Mouse (Mus musculus) adrenal gland, postnatal 10 days (tissue): ENCODE measurements around the gene Kdm1a. TPM values are rescaled to one million over a fixed set of nuclear protein-coding genes. Genes with fewer than 3 reads are reported as not detected.

ENCODE experiments used
- DNase-seq: peaks from one replicate; pipeline ENCODE4 v3.0.0; 2021; ENCODE audit warnings: mixed read lengths
- long read RNA-seq, 2 experiments: library from polyadenylated mRNA; stranded (forward); transcript quantifications; one replicate each; pipeline ENCODE4 v2.0.0; 2021
- total RNA-seq, 2 experiments: library from RNA; stranded (reverse); gene quantifications; 2 replicates each; pipeline ENCODE4 v1.2.3; 2021

Kdm1a gene
- total RNA-seq, result 10 to 100 TPM; 40.7 to 52.3 TPM
- long read RNA-seq, experiment 1, transcript Kdm1a-202 (20 exons, 3,028 nt), result major isoform, 35 of 81 reads
- long read RNA-seq, experiment 1, transcript Kdm1a-203 (19 exons, 3,008 nt), result minor isoform, 33 of 81 reads
- long read RNA-seq, experiment 1, partial matches to known transcripts, result 8 of 81 reads
- long read RNA-seq, experiment 1, other reads (novel, unspliced or antisense), result 5 of 81 reads
- long read RNA-seq, experiment 2, transcript Kdm1a-202 (20 exons, 3,028 nt), result major isoform, 29 of 51 reads
- long read RNA-seq, experiment 2, transcript Kdm1a-203 (19 exons, 3,008 nt), result minor isoform, 16 of 51 reads
- long read RNA-seq, experiment 2, partial matches to known transcripts, result 2 of 51 reads
- long read RNA-seq, experiment 2, other reads (novel, unspliced or antisense), result 4 of 51 reads

DNA sequence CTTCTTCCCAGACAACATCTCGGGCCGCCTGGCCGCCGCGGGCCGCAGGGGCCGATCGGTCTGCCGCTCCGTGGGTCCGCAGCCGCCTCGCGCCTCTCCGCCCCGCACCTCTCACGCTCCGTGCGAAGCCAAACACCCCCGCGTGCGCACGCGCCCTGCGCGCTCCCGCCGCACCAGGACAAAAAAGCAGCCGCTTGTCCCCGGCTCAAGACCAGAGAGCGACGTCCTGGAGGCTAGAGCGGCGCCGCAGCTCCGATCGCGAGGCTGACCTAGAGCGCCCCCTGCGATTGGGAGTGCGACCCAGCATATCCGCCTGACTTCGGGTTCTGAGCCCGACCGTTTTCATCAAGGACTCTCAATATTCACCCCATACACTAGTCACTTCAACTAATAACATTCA, at the start of gene Kdm1a:
Gene Kdm1a, minus strand, starts transcription at position 156 of the 400 bp plus-strand sequence.
- peak; percentile 98 for DNase-seq

DNA sequence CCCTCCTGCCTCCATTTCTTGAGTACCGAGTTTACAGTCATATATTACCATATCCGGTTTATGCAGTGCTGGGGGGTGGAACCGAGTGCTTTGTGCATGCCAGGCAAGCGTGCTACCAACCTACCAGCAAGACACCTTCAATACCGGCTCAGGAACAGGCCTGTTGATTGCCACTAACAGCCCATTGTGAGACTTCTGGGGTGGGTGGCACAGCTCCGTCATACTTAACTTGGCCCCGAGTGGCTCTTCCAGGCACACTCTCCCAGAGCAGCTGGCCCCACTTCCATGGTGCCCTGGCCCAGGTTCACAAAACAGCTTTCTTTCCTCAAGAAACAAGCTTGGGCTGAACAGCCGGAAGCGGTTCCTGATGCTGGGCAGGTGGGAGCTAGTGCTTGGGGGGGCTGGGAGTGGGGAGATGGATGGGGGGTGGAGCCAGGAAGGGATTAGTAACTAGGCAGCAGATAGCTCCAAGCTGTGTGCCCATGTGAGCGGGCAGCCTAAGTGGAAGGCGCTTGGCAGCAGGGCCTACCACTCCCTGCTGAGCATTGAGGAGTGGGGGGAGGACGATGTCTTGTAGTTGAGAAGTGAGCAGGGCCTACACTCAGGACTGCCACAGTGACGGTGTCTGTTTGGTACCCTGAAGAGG, 49.5 kb upstream of the Kdm1a start:
- no peak for DNase-seq

DNA sequence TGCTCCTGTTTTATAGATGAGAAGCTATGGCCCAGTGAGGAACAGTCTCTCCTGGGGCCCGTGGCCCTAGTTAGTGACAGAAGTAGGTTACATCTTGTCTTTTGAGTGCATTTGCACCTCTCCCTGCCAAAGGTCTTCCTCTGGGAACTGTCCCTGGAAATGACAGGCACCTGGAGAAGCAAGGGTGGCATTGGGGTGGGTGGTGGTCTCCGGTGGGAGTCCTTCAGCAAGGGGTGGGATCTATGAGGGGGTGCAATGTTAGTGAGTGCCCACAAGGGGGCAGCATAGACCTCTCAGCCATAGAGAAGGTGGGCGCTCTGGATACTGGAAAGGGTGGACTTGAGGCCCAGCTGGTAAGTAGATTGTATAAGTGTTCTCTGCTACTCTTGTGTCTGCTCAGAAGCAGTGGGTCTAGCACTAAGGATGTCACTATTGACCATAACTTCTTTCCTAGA, 48.9 kb upstream of the Kdm1a start:
- peak; percentile 28 for DNase-seq

DNA sequence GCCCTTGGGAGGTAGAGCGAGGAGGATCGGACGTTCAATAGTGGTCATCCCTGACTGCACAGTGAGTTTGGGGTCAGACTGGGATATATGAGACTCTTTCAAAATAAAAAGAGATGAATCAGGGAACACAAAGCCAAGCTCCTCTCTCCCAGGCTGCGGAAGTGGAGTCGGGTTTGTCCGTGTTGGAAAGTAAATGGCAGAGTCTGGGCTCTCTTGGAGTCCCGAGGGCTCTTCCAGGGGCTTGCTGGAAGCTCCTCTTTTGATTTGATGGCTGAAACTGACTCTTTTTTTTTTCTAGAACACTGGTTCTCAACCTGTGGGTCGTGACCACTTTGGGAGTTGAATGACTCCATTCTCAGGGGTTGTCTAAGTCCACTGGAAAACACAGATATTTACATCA, 47.7 kb upstream of the Kdm1a start:
- DNase-seq, result no peak

GRCm38 (mm10) chr4:136649480-136650196, 47.1 kb upstream of the Kdm1a start:
- DNase-seq, result no peak

- peak; percentile 93 for DNase-seq
These were observed 46.5 kb upstream of the Kdm1a start for GRCm38 (mm10) chr4:136648922-136649479.

DNA sequence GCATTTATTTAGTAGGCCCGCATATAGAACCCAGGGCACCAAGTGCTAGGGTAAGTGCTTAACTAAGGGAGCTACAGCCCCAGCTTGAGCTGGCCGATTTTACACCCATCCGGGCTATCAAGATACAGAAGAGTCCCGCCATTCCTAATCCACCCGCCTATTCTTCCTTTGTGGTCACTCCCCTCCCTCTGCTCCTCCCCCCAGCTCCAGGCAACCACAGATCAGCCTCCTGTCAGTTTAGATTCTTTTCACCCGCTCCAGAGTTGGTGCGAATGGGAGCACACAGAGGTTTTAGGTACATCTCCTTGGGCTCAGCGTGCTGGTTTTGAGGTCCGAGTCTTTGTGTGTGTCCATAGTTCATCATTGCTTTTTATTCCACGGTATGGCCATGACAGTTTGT, 36.4 kb upstream of the Kdm1a start:
- no peak for DNase-seq

DNA sequence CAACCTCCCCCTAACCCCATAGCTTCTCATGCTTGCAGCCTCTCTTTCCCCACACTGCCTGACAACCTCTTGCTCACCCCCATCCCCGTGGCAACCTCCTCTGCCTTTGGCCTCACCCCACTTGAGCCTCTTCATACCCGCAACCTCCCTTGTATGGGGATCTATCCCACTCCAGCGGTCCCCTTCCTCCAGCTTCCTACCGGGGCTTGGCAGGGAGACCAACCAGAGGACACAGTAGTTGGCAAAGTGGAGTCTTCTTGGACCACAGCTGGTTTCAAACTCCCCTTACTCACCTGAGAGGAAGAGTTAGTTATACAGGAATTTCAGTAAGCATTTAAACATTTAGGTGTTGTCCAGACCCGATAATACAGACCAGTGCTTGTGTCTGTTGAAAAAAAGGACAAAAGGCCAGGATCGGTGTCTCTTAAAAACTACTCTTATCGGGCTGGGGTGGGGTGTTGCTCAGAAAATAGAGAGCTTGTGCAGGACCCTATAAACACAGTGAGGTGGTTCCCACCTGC, 35.8 kb upstream of the Kdm1a start:
- no peak for DNase-seq

DNA sequence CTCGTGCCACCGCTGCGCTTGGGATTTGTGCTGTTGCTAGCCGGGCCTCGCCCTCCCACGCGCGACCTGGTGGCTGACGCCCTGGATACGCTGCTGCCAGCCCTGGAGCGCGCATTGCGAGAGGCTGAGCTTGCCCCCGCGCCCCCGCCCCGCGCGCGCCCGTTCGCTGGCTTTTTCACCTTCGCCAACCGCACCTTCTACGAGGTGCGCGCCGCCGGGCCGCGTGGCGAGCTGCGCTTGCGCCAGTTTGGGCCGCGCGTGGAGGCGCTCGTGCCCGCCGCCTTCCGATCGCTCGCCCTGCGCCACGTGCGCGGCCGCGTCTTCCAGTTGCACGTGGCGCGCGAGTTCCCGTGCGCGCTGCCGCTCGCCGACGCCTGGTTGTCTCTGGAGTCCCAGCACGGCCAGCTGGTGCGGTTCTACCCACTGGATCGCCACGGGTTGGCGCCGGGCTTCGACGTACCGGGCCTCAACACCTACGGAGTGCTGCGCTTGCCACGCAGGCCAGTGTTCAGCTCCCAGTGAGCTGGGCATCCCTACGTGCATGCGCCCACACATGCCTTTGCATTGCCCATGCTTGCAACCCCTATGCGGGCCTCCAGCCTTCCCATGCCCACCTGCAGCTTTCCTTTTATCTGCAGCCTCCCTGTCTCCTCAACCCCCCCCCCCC, 35.2 kb upstream of the Kdm1a start:
- DNase-seq, result peak; percentile 45

- no peak for DNase-seq
These were observed 34.5 kb upstream of the Kdm1a start for GRCm38 (mm10) chr4:136636983-136637562.

DNA sequence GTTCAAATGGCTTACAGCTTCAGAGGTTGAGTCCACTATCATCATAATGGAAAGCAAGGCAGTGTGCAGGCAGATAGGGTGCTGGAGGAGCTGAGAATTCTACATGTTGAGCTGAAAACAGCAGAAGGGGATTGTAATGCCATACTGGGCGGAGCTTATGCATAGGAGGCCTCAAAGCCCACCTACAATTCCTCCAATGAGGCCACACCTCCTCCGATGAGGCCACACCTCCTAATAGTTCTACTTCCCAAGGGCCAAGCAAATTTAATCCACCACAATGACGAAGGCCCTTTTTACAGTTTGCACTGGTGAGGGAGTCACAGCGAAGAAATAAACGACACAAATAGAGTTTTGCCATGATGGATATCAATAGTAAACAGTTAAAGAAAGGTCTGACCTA, 34.0 kb upstream of the Kdm1a start:
- no peak for DNase-seq

GRCm38 (mm10) chr4:136635995-136636394, 33.5 kb upstream of the Kdm1a start:
- DNase-seq, result no peak

DNA sequence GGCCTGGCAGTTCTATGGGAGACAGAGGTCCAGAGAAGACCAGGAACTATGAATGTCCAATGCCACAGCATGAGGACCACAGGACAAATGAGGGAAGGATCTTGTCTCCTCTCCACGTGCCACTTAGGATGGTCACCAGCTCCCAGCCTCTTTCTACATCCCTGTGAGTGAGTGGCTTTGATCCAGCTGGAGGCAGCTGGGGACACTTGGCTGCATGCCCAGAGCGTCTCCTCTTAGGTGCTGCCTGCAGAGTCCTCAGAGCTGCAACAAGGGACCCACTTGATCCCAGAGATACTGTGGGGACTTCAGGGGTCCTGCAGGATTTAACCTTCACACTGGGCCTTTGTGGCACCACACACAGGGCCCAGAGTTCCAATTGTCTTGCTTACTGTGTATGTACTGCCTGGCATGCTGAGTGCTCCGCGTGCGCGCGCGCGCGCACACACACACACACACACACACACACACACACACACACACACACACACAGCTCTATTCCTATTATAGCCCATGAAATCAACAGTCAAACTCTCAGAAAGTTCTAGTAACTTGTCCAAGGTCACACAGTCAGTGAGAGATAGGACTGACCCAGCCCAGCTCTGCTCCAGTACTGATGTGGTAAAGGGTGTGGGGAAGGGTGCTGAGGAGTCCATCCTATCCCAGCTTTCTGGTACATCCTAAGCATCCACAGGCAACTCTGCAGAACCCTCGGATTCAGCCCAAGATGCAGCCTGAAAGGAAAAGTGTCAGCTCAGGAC, 28.9 kb upstream of the Kdm1a start:
- peak; percentile 79 for DNase-seq

DNA sequence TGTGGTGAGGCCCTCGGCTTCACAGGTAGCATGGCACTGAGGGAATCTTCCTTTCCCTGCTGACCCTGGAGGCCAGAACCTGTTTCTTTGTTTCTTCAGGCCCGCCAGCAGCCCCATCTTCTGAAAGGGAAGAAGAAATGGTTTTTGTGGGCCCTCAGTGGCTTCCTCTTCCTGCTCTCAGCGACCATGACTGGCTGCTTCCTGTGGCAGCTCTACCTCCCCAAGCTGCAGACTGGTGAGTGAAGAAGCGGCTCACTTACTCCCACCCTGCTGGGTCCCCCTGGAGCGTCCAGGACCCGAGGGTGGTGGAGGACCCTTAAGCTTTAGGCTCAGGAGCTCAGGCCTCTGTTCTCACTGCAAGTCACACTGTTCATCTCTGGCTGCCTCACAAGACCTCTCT, 24.1 kb upstream of the Kdm1a start:
- DNase-seq, result no peak

GRCm38 (mm10) chr4:136622388-136622787, 19.9 kb upstream of the Kdm1a start, which contains the start of gene Lactbl1:
Lactbl1 (plus strand) TSS chr4:136622621.
- no peak for DNase-seq

DNA sequence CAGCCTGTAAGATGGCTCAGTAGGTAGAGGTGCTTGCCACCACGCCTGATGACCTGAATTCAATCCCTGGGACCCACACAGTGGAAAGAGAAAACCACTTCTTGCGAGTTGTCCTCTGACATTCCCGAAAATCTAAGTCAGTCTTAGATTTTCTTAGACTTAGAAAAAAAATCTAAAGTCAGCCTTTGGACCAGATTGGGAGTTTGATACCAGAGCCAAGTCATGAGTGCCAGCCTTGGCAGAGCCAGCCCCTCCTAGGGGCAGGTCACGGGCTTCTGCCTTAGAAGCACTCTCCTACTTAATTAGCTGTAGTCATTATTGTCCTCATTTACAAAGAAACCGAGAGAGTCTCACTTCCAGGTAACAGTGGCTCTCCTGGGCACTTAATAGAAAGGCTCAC, 19.4 kb upstream of the Kdm1a start:
- no peak for DNase-seq

- peak; percentile 61 for DNase-seq
These were observed 18.8 kb upstream of the Kdm1a start for GRCm38 (mm10) chr4:136621336-136621735.

DNA sequence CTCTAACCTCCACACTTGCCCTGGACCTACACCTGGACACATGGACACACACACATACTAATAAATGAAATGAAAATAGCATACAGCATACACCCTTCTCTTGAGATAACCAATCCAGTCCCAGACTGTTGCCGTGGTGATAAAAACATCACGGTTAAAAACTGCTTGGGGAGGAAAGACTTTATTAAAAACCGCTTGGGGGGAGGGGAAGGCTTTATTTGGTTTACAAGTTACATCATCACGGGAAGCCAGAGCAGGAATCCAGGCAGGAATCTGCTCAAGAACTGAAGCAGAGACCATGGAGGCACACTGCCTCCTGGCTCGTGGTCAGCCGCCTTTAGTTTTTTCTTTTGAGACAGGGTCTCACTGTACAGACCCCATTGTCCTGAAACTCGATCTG, 11.1 kb upstream of the Kdm1a start:
- DNase-seq, result no peak

DNA sequence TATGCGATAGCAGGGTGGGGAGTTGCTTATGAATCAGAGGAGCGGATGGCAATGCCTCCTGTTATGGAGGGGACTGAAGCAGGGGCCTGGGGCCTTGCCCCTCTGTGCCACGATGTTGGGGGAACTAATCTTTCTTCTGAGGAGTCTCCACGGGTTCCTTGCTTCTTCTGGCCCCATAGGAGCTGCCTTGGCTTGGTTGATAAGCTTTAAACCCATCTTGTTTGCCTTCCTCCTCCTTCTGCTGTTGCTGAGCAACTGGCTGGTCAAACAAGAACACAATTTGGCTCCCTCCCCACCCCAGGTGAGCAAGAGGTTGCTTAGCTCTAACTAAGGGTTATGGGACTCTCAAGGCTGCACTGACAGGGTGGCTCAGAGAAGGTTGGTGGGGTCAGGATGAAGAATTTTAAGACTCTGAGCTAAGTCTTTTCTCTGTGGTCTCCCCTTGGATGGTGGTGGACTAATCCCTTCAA, 7.9 kb upstream of the Kdm1a start, which contains the start of gene Tex46:
Gene Tex46, plus strand, starts transcription at position 51 of the 470 bp plus-strand sequence.
- no peak for DNase-seq

DNA sequence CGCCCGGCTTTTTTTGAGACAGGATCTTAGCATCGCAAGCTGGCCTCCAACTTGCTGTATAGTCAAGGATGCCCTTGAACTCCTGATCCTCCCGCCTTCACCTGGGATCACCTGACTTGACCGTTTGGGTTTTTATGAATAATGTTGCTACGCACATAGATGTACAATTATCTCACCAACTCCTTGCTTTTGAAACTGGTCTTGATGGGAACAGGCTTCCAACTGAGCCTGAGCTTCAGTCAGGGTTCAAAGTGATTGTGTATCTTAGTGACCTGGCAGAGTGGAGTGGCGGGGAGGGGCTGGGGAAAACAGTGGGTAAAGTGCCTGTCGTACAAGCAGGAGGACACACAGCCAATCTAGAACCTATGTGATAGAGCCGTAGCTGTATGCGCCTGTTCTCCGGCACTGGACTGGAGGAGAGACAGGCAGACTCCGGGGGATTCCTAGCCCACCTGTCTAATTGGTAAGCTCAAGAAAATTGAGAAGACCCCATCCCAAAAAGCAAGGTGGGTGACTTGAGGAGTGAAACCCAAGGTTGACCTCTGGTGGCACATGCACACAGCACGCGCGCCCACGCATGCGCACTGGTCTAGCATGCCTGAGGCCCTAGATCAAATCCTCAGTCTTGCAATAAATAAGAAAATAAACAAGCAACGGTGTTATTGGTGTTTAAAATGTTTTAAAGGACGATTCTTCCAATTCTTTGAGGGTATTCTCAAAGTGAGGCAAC, 3.4 kb upstream of the Kdm1a start:
- no peak for DNase-seq
